Mouse (Mus musculus) megakaryocyte-erythroid progenitor cell, adult 5-6 weeks (primary cell): ENCODE results near the gene B3gnt2. TPM values are rescaled to one million over a fixed set of nuclear protein-coding genes. Genes with fewer than 3 reads are reported as not detected.

ENCODE experiments used
- ATAC-seq: replicated peaks from 2 replicates; pipeline ENCODE4 v1.8.0; 2016; ENCODE audit warnings: mild to moderate bottlenecking, inconsistent platforms; ENCODE audit not compliant: severe bottlenecking, poor library complexity, low FRiP score, low TSS enrichment
- total RNA-seq, 2 experiments: library from RNA; stranded (forward) in 1 of 2; stranded (reverse) in 1 of 2; fragments of 200-1000, 215-1000 nt in 1 of 2; fragments of >200 nt in 1 of 2; fragmentation: Nextera tagmentation in 1 of 2; gene quantifications; 2 replicates each; pipeline ENCODE4 v1.2.3; 2014 to 2017

B3gnt2 gene
- total RNA-seq, 2 experiments from 2014 or later, result 21.1 to 24.3 TPM

GRCm38 (mm10) chr11:22787833-22788232 is 72.9 kb downstream of the B3gnt2 start:
- no peak for ATAC-seq

GRCm38 (mm10) chr11:22784477-22784876 is 76.3 kb downstream of the B3gnt2 start:
- ATAC-seq, result no peak

GRCm38 (mm10) chr11:22782705-22783124 is 78.0 kb downstream of the B3gnt2 start:
- ATAC-seq, result no peak

GRCm38 (mm10) chr11:22781190-22781589 is 79.6 kb downstream of the B3gnt2 start:
- ATAC-seq, result no peak

GRCm38 (mm10) chr11:22780761-22781160 is 80.0 kb downstream of the B3gnt2 start:
- ATAC-seq, result no peak

GRCm38 (mm10) chr11:22779821-22780551 is 80.8 kb downstream of the B3gnt2 start:
- ATAC-seq, result no peak

- no peak for ATAC-seq
Measured at GRCm38 (mm10) chr11:22778596-22778995, 82.2 kb downstream of the B3gnt2 start.

- ATAC-seq, result peak; percentile 78
Measured at GRCm38 (mm10) chr11:22777531-22777930, 83.2 kb downstream of the B3gnt2 start.

GRCm38 (mm10) chr11:22774821-22775220 is 85.9 kb downstream of the B3gnt2 start:
- no peak for ATAC-seq

- ATAC-seq, result no peak
Measured at GRCm38 (mm10) chr11:22766238-22766637, 94.5 kb downstream of the B3gnt2 start.

GRCm38 (mm10) chr11:22765425-22765824 is 95.3 kb downstream of the B3gnt2 start:
- no peak for ATAC-seq

- no peak for ATAC-seq
Measured at GRCm38 (mm10) chr11:22763556-22764295, 97.0 kb downstream of the B3gnt2 start.

- ATAC-seq, result no peak
Measured at GRCm38 (mm10) chr11:22763055-22763454, 97.7 kb downstream of the B3gnt2 start.

- ATAC-seq, result peak; percentile 77
Measured at GRCm38 (mm10) chr11:22762236-22762927, 98.4 kb downstream of the B3gnt2 start.

GRCm38 (mm10) chr11:22759783-22760182 is 101.0 kb downstream of the B3gnt2 start:
- no peak for ATAC-seq

GRCm38 (mm10) chr11:22756168-22756980 is 104.4 kb downstream of the B3gnt2 start:
- peak; percentile 54; the same call in 1 of the 2 replicates for ATAC-seq

- ATAC-seq, result no peak
Measured at GRCm38 (mm10) chr11:22755180-22755579, 105.6 kb downstream of the B3gnt2 start.

- ATAC-seq, result peak; percentile 13; the same call in 1 of the 2 replicates
Measured at GRCm38 (mm10) chr11:22752596-22752995, 108.2 kb downstream of the B3gnt2 start.

GRCm38 (mm10) chr11:22751592-22751991 is 109.2 kb downstream of the B3gnt2 start:
- ATAC-seq, result no peak
